Mouse (Mus musculus) testis, postnatal 14 days (tissue): ENCODE measurements around the gene Farp1.

ENCODE experiments used
- DNase-seq: peaks from one replicate; pipeline ENCODE4 v3.0.0; 2021; ENCODE audit warnings: low spot score

Farp1 gene

DNA sequence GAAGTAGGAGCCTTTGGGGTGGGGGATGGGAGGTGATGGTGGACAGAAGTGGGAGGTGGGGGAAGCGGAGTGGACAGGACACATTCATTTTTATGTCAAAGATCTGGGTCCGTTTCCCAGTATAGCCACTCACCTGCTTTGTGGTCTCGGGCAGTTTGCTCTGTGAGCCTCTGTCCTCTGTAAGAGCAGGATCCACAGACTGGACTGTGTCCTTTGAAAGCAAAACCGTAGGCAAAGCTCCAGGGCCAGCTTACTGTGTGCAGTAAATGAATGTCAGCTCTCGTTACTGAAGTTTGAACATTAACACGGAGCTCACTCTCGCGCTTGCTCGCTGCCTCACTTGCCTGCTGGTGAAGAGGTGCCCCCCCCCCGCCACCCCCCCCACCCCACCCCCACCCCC, 110.7 kb downstream of the Farp1 start:
- no peak for DNase-seq

DNA sequence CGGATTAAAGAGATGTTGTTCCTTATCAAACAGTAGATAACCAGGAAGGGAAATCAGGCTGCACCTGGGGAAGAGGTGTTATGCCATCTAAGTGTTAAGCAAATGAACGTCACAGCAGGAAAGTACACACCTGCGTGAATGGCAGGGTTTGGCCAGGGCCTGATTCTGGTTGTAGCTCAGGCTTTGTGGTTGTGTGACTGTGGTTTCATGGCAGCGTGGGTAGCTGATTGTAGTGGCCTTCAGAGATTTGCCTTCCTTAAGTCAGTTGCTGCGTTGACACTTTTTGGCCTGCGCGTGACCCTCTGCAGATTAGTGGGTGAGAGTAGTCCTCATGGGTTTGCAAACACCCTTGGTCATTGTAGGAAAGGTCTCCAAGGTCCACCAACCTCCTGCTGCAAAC, 111.2 kb downstream of the Farp1 start:
- DNase-seq = no peak

DNA sequence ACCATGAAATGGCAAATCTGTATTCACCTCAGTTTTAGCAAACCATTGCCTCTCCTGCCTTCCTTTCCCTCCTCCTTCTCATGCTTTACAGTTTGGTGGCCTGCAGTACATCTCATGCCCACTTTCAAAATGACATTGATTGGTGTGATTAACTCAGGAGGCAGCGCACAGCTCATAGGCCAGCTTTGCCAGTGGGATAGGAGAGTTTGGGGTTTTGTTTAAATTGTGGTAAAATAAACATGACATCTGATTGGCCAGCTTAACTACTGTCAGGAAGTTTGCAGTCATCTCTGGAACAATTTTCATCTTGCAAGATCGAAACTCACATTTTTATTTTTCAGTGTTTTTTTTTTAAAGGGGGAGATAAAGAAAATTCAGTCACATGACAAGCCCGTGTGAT, 112.0 kb downstream of the Farp1 start:
- no peak for DNase-seq

DNA sequence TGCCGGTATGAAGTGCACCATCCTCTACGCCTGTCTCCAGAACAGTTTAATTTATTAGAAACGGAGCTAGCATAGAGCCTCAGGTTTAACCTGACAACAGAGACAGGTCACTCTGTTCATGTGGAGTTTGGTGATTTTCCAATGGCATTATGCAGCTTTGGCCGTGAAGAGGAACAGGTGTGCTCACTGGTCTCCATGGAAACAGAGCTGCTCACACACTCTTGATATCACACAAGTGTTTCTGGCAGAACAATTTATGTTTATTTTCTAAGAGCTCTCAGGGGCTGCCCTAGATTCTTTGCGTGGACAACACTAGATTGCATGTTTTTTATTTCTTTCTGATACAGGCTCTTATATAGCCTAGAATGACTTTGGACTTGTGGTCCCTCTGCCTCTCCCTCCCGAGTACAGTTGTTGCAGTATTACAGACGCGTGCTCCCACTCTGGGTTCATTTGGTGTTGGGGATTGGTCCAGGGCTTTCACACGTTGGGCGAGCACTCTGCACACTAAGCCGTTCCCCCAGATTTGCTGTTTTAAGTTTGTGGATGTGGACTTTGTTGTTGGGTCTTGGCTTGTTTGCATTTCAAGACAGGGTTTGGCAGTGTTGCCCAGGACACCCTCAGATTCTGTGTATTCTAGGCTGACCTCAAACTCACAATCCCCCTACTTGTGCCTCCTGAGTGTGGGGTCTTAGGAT, 113.2 kb downstream of the Farp1 start:
- DNase-seq = no peak

GRCm38 (mm10) chr14:121149984-121150383, 115.0 kb downstream of the Farp1 start:
- no peak for DNase-seq

DNA sequence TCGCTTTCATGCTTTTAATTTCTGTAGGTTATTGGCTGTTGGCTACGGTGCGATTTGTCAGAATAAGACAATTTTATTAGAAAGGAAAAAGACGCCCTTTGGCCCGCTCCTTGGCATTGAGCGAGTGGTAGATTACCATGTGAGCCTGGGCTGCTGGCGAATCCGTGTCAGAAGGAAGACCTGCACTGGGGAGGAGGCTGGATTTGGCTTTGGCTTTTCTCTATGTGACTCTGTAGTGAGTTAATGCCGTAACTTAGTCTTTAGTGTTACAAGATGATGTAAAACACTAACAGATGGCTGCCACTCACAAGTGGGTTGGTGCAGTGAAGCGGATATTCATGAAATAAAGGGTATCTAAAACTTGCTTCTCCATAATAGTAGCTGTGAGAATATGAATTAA, 116.8 kb downstream of the Farp1 start:
- no peak for DNase-seq

- no peak for DNase-seq
These were observed 117.8 kb downstream of the Farp1 start for GRCm38 (mm10) chr14:121152771-121153170.

DNA sequence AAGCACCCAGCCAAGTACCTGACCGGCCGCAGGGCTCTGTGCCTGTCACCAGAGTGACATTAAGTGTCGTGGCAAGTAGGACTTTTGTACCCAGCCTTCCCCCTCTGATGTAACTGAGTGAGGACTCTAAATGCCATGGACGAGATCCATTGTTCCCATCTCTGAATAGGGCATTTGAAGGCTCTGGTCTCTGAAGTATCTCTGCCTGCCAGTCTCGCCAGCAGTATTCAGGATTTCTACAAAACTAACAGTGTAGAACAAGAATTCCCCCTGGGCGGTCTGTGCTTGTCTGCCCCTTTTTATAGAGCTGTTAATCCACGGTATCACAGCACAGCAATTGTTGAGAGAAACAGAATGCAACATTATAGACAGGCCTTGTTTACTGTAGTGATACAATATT, 118.3 kb downstream of the Farp1 start:
- no peak for DNase-seq

GRCm38 (mm10) chr14:121155173-121155572, 120.2 kb downstream of the Farp1 start:
- DNase-seq = no peak

DNA sequence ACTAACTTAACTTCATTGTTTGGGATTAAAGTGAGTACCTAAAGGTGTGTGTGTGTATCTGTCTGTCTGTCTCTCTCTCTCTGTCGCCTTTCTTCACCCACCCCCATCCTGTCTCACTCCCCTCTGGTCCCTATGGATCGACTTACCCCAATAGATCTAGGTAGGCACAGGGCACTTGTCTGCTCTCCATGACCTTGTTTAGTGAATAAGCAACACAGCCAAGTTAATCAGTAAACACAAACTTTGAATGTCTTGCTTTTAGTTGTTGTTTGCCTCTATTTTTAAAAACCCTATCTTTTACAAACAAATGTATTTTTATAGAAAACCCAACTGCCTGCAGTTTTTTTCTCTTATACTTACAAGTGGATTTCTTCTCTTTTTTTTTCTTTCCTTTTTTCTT, 123.6 kb downstream of the Farp1 start:
- no peak for DNase-seq

- no peak for DNase-seq
These were observed 127.8 kb downstream of the Farp1 start for GRCm38 (mm10) chr14:121162822-121163221.

- DNase-seq = no peak
These were observed 129.9 kb downstream of the Farp1 start for GRCm38 (mm10) chr14:121164866-121165265.

DNA sequence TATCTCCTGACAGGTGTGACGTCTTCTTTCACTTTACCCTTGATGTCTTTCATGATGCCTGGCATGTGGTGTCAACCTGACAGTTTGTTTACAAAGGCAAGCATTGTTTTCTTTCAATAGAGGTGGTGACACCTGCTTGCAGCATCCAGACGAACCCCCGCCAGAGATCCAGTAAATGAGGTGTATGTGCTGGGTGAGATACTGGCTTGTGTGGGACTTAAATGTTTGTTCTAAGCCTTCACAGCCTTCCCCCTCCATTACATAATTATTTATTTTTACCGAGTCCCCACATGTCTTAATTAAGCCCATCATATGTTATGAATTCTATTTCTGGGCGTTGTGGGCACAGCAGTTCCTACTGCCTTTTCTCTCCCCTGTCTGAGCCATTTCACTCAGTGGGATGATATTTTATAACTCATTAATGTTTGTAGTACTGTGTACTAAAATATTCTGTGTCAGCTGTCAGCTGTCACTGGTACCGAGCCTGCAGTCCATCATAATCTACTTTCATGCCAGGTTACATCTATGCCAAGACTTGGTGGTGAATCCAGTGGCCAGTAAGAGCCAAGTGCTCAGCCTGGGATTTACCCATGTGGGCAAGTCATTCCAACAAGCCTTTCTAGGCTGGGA, 130.5 kb downstream of the Farp1 start:
- no peak for DNase-seq

DNA sequence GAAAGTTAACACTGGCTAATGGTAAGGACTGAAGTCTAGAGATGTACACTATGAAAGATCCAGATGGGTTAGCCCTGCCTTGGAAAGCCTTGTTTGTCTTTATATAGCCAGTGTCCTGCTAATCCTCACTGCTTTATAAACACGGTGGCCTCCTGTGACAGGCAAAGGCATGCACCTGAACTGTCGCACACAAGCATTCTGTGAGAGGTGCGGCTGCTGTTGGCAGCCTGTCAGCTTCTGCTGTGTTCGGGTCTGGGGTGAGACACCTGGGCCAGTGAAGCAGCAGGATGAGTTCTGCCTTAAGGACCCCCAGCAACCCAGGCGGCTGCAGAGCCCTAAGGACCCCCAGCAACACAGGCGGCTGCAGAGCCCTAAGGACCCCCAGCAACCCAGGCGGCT, 131.0 kb downstream of the Farp1 start:
- no peak for DNase-seq

DNA sequence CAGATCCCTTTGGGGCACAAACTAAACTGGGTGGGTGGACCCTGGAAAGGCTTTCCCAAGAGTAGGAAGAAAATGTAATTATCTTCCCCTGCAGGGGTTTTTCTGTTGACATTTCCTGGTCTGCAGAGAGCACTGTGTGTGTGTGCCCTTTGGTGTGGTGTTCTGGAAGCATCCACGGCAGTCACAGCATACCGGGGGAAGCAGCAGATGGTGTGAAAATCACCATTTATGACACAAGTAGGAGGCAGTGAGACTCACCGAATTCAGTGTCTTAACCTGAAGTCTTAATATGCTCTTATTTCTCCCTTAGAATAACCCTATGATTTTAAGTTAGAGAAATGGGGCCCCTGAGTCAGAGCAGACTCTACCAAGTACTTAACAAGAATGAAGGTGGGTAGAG, 133.7 kb downstream of the Farp1 start:
- DNase-seq = no peak

- DNase-seq = no peak
These were observed 135.3 kb downstream of the Farp1 start for GRCm38 (mm10) chr14:121170321-121170720.

DNA sequence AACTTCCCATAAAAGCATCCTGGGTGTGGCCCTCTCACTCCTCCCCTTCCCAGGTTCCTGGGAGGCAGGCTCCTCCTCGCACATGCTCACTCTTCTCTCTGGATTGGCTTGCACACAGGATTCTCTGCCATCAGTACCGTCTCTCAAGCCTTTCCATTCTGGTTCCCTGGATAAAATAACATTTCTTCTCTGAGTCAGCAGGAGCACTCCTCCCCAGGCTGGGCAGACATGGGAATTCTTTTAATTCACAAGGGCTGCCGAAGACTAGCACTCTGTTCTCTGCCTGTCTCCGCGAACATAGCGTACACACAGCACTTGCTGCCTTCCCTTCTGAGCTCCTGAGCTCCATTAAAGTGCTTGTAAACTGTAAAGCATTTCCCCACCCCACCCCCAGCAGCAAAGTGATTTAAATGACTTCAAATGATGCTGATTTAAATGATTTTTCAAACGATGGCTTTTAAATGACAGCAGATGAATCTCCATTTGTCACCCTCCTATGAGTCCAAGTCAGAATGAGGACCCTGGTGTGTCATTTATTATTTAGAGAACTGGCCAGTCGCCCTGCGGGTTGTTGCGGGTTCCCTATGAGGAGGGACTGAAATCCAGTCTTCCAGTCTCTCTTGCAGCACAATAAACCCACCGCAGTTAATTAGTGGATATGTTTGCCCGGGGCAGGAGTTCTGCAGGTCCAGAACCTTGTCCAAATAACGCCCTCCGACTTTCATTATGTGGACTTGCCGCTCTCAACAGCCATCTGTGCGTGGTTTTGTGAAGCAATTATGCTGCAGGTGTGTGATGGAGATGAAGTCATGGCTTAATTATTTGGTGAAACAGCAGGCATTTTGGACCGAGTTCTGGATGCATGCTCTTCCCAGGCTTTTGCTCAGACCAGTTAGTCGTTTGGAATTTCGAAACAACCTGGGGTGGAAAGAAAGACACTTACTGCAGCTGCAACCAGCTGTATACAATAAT, 137.4 kb downstream of the Farp1 start:
- no peak for DNase-seq

GRCm38 (mm10) chr14:121175385-121175784, 140.4 kb downstream of the Farp1 start:
- DNase-seq = no peak

GRCm38 (mm10) chr14:121175861-121176260, 140.9 kb downstream of the Farp1 start:
- DNase-seq = no peak

- DNase-seq = no peak
These were observed 142.9 kb downstream of the Farp1 start for GRCm38 (mm10) chr14:121177907-121178306.

DNA sequence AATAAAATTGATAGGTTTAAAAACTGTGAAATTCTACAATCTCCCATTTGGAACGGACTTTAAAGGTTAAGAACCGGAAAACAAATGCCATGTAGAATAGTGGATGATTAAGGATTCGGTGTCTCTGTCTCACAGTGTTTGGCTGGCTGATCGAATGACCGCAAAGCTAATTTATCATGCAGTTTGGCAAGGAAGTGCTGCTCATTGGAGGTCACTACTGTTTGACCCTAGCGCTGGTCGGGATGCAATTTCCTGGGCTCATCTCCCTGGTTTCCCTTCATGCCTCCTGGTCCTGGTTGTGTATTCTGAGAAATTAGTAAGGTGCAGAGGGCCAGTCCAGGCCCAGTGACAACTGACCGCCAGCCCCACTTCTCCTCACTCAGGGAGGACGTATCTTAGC, 145.6 kb downstream of the Farp1 start:
- no peak for DNase-seq

DNA sequence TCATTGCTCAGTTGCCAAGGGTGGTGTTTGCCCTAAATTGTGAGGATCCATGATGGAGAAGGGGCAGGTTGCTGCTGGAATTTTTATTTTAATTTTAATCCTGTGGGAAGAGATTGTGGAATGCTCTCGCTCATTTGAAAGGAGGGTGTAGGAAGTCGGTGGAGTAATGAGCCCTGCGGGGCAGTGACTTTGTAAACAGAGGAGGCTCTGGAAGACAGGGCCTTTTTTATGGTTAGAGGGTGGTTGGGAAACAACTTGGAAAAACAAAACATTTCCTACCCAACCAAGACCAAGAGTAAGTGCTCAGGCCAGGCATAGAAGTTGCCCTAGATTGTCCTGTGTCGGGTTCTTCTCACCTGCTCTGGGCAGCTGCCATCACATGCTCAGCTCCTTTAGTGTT, 146.8 kb downstream of the Farp1 start:
- DNase-seq = no peak

GRCm38 (mm10) chr14:121182967-121183366, 148.0 kb downstream of the Farp1 start:
- DNase-seq = no peak
